In the genomic region with DNA sequence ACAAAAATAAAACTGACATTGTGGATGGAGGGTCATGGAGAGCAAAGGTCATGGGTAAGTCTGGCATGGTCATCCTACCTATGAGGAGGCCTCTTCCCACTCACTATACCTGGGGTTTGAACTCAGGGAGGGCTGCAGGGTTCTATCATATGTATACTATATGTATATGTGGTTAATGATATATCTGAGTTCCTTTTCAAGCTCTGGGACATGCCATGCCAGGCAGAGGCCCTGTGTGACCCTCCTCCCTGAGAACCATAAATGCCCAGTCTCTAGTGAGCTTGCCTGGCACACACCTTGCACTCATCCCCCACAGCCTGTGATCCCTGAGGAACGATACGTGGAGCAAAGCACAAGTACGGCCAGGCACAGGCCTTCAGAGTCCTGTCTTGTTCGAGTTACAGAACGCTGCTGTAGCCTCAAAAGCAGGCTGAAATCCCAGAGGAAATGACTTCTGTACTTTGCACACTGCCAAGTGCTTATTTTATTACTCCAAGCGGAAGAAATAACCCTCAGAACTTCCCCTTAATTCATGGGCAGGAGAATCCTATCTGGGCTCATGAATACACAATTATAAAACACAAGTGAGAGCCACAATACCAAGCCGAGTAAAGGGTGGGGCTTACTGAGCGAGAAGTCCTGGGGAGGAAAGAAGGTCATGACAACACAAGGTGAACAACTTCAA, we compare ENCODE assay signal across 15 mouse cellular contexts. TPM values are rescaled to one million over a fixed set of nuclear protein-coding genes. Genes with fewer than 3 reads are reported as not detected.
DNase-seq lines count a peak whose midpoint lies in the region; ATAC-seq and TF ChIP-seq lines count a peak whose summit lies in the region.
"Had no signal": no experiment of that assay in that cellular context is flagged by ENCODE, and none has a peak within 500 bp of the region (broad histone marks: within the 10 kb centered on the region; RNA-seq: fewer than 3 reads in every experiment).

No protein-coding gene starts in this region.

- no peaks in the 10 kb centered on the region for H3K9me3 ChIP-seq in heart, embryonic 12.5 days (replicated peaks)
- H3K9me3 ChIP-seq in midbrain, embryonic 13.5 days = no peaks in the 10 kb centered on the region
- H3K9me3 ChIP-seq: hindbrain, embryonic 13.5 days; limb, embryonic 13.5 days had no signal

- no peak for ATAC-seq in heart, embryonic 12.5 days (ENCODE audit: insufficient number of reproducible peaks, low FRiP score)
- ATAC-seq in common myeloid progenitor, adult 5-6 weeks (replicated peaks; ENCODE audit: low read depth, poor library complexity, severe bottlenecking) = peak; percentile 50
- no peak for ATAC-seq in midbrain, embryonic 13.5 days

- H3K36me3 ChIP-seq in heart, embryonic 12.5 days = peaks cover 40% of the 10 kb centered on the region
- H3K36me3 ChIP-seq in midbrain, embryonic 13.5 days = peaks cover 42% of the 10 kb centered on the region

- H3K4me3 ChIP-seq in heart, embryonic 12.5 days = no peak overlapping the region
- no peak overlapping the region for H3K4me3 ChIP-seq in left cerebral cortex, adult 2 months
- no peak overlapping the region for H3K4me3 ChIP-seq in olfactory bulb, adult 2 months (ENCODE audit: insufficient read depth, low read depth, low read length)
- H3K4me3 ChIP-seq in midbrain, embryonic 13.5 days (replicated peaks) = no peak overlapping the region
- H3K4me3 ChIP-seq: hindbrain, embryonic 13.5 days; limb, embryonic 13.5 days had no signal

- TF ChIP-seq POLR2A in olfactory bulb, adult 2 months (IDR thresholded peaks at IDR 0.05; ENCODE audit: insufficient read depth, low read depth, low read length) = no peak

- TF ChIP-seq CTCF in left cerebral cortex, adult 2 months (IDR thresholded peaks at IDR 0.05) = no peak
- no peak for TF ChIP-seq CTCF in olfactory bulb, adult 2 months (IDR thresholded peaks at IDR 0.05; ENCODE audit: insufficient read depth, low read depth, low read length)

- WGBS in heart, embryonic 12.5 days = 87% methylated on average over 8 of the region's 8 CpGs
- WGBS in olfactory bulb, adult 2 months = 49% methylated on average over 8 of the region's 8 CpGs
- 89% methylated on average over 8 of the region's 8 CpGs for WGBS in midbrain, embryonic 13.5 days

- no peaks in the 10 kb centered on the region for H3K27me3 ChIP-seq in heart, embryonic 12.5 days (replicated peaks)
- no peaks in the 10 kb centered on the region for H3K27me3 ChIP-seq in midbrain, embryonic 13.5 days
- H3K27me3 ChIP-seq: hindbrain, embryonic 13.5 days; limb, embryonic 13.5 days had no signal

- H3K9ac ChIP-seq in heart, embryonic 12.5 days = no peak overlapping the region
- no peak overlapping the region for H3K9ac ChIP-seq in midbrain, embryonic 13.5 days (replicated peaks)
- H3K9ac ChIP-seq: hindbrain, embryonic 13.5 days; limb, embryonic 13.5 days had no signal

- peaks cover 9% of the 10 kb centered on the region for H3K4me1 ChIP-seq in heart, embryonic 12.5 days (replicated peaks)
- peaks cover 11% of the 10 kb centered on the region for H3K4me1 ChIP-seq in olfactory bulb, adult 2 months (ENCODE audit: control insufficient read depth, insufficient read depth, low read length)
- no peaks in the 10 kb centered on the region for H3K4me1 ChIP-seq in midbrain, embryonic 13.5 days (replicated peaks)
- H3K4me1 ChIP-seq: hindbrain, embryonic 13.5 days; limb, embryonic 13.5 days had no signal

- intact Hi-C loops in left cerebral cortex, adult 2 months (cut with DNase I) = no loop called here

- peak; percentile 36 to 55 for DNase-seq in heart, adult 18-20 months
- DNase-seq in left cerebral cortex, adult 2 months (ENCODE audit: extremely low spot score in 1 of 2, low spot score in 2 of 2) = no peak
- no peak for DNase-seq in left cerebral cortex, adult 8-10 months (ENCODE audit: low spot score in 2 of 2)
- no peak for DNase-seq in cerebellum, postnatal 14 days
- DNase-seq: adrenal gland, adult 8-10 months; cerebellum, postnatal 36 days; lung, adult 18-20 months; lung, postnatal 4 days; thymus, postnatal 4 days had no signal

- H3K27ac ChIP-seq in heart, embryonic 12.5 days (ENCODE audit: poor library complexity, severe bottlenecking) = no peak overlapping the region
- peak overlapping the region; percentile 4; the same call in 1 of the 2 replicates for H3K27ac ChIP-seq in left cerebral cortex, adult 2 months
- H3K27ac ChIP-seq in olfactory bulb, adult 2 months (ENCODE audit: insufficient read depth, low read depth, low read length) = 0 out of 2 replicates have a peak overlapping the region, but pooled peaks have one; percentile 60
- H3K27ac ChIP-seq in midbrain, embryonic 13.5 days = no peak overlapping the region
- H3K27ac ChIP-seq: hindbrain, embryonic 13.5 days; limb, embryonic 13.5 days had no signal

- H3K4me2 ChIP-seq in heart, embryonic 12.5 days = no peak overlapping the region
- H3K4me2 ChIP-seq in midbrain, embryonic 13.5 days (replicated peaks) = no peak overlapping the region
- H3K4me2 ChIP-seq: hindbrain, embryonic 13.5 days; limb, embryonic 13.5 days had no signal

RNA-seq across cellular contexts. Expression of gene Trappc10, which starts 16.4 kb away (rescaled TPM):
- total RNA-seq in heart, adult 18-20 months (2021) = 10 to 100 TPM; 51.1 to 54.8 TPM
- polyA plus RNA-seq in heart, embryonic 12.5 days (2016; fragmentation: Nextera tagmentation; extraction: Ambion mirVana) = 14.5 and 16.1 TPM in 2 replicates
- 10 to 100 TPM; 86.7 to 88.6 TPM for total RNA-seq in left cerebral cortex, adult 2 months (2021)
- 10 to 100 TPM; 84.2 to 91.1 (median 87.7) TPM for total RNA-seq in left cerebral cortex, adult 8-10 months (2022)
- 27.8 and 29.0 TPM in 2 replicates for total RNA-seq in common myeloid progenitor, adult 5-6 weeks (2017)
- 121 TPM in 1 of 2 replicates, not detected in the other for polyA plus RNA-seq in olfactory bulb, adult 2 months (2012; ENCODE audit: insufficient read depth, insufficient read length, low replicate concordance, missing spikeins)
- 21.3 and 26.7 TPM in 2 replicates for polyA plus RNA-seq in midbrain, embryonic 13.5 days (2015; fragmentation: Nextera tagmentation; extraction: Ambion mirVana)

RNA-seq across cellular contexts. Expression of gene Pwp2, which starts 43.1 kb away (rescaled TPM):
- 10 to 100 TPM; 11.2 to 11.6 TPM for total RNA-seq in heart, adult 18-20 months (2021)
- polyA plus RNA-seq in heart, embryonic 12.5 days (2016; fragmentation: Nextera tagmentation; extraction: Ambion mirVana) = 14.1 and 14.2 TPM in 2 replicates
- total RNA-seq in left cerebral cortex, adult 2 months (2021) = 10 to 100 TPM; 19.6 to 19.7 TPM
- total RNA-seq in left cerebral cortex, adult 8-10 months (2022) = 10 to 100 TPM; 17.5 to 20.3 (median 19.2) TPM
- 29.2 and 32.2 TPM in 2 replicates for total RNA-seq in common myeloid progenitor, adult 5-6 weeks (2017)
- polyA plus RNA-seq in olfactory bulb, adult 2 months (2012; ENCODE audit: insufficient read depth, insufficient read length, low replicate concordance, missing spikeins) = not detected in 2 replicates
- 16.8 and 18.1 TPM in 2 replicates for polyA plus RNA-seq in midbrain, embryonic 13.5 days (2015; fragmentation: Nextera tagmentation; extraction: Ambion mirVana)

RNA-seq across cellular contexts. Expression of gene D10Jhu81e, which starts 58.4 kb away (rescaled TPM):
- total RNA-seq in heart, adult 18-20 months (2021) = 100 to 1,000 TPM; 684 to 739 TPM
- 38.0 and 38.7 TPM in 2 replicates for polyA plus RNA-seq in heart, embryonic 12.5 days (2016; fragmentation: Nextera tagmentation; extraction: Ambion mirVana)
- total RNA-seq in left cerebral cortex, adult 2 months (2021) = 100 to 1,000 TPM; 104 TPM
- 100 to 1,000 TPM; 105 to 120 (median 117) TPM for total RNA-seq in left cerebral cortex, adult 8-10 months (2022)
- total RNA-seq in common myeloid progenitor, adult 5-6 weeks (2017) = 84.9 and 97.8 TPM in 2 replicates
- polyA plus RNA-seq in olfactory bulb, adult 2 months (2012; ENCODE audit: insufficient read depth, insufficient read length, low replicate concordance, missing spikeins) = not detected in 2 replicates
- polyA plus RNA-seq in midbrain, embryonic 13.5 days (2015; fragmentation: Nextera tagmentation; extraction: Ambion mirVana) = 20.3 and 22.7 TPM in 2 replicates

Comparison
In these comparisons a context has a peak if more than half of its experiments do, and no peak if none do; other contexts are left out.
1. DNase-seq: peak in heart, adult 18-20 months (2 of 2); none in left cerebral cortex, adult 2 months (0 of 2), left cerebral cortex, adult 8-10 months (0 of 2) and cerebellum, postnatal 14 days (0 of 2).
2. H3K27ac ChIP-seq: peak in left cerebral cortex, adult 2 months (single experiment) and olfactory bulb, adult 2 months (single experiment); none in heart, embryonic 12.5 days (single experiment) and midbrain, embryonic 13.5 days (single experiment).